ENCODE assay signal across 19 mouse cellular contexts in the genomic region with DNA sequence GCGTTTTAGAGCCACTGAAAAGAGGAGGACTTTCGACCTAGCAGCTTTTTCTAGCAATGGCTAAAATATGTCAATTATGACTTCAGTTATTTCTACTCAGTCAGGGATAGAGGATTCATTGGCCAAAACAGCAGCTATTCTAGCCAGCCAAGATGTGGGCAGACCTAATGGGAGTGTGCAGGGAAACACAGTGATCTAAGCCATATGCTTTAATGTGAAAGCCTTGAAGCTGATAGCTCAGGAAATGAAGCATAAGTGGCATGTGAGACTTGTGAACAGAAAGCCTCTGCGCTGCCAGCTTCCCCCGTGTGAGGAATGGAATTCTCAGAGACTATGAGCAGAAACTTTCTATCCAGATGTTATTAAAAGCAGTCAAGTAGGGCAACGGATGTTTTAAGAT.
A peak's percentile ranks its signal among the peaks of the same experiment; 100 is the strongest.
DNase-seq lines count a peak whose midpoint lies in the region; ATAC-seq and TF ChIP-seq lines count a peak whose summit lies in the region.
"Had no signal": no experiment of that assay in that cellular context is flagged by ENCODE, and none has a peak within 500 bp of the region (broad histone marks: within the 10 kb centered on the region; RNA-seq: fewer than 3 reads in every experiment).

No protein-coding gene starts in this region.

- no peak overlapping the region for H3K4me2 ChIP-seq in embryonic facial prominence, embryonic 14.5 days (ENCODE audit: low read depth, low read length)
- H3K4me2 ChIP-seq in limb, embryonic 14.5 days (replicated peaks; ENCODE audit: low read depth, low read length, severe bottlenecking) = no peak overlapping the region
- H3K4me2 ChIP-seq: heart, embryonic 12.5 days; intestine, embryonic 15.5 days had no signal

- H3K4me3 ChIP-seq in left cerebral cortex, adult 2 months = no peak overlapping the region
- H3K4me3 ChIP-seq in embryonic facial prominence, embryonic 14.5 days (ENCODE audit: low read depth, low read length) = no peak overlapping the region
- no peak overlapping the region for H3K4me3 ChIP-seq in limb, embryonic 14.5 days (replicated peaks; ENCODE audit: low read length)
- H3K4me3 ChIP-seq: heart, embryonic 12.5 days; intestine, embryonic 15.5 days; midbrain, embryonic 10.5 days; myocyte had no signal

- no peaks in the 10 kb centered on the region for H3K4me1 ChIP-seq in embryonic facial prominence, embryonic 14.5 days (ENCODE audit: control insufficient read depth, insufficient read depth, low read length)
- H3K4me1 ChIP-seq in limb, embryonic 14.5 days (ENCODE audit: control insufficient read depth, insufficient read depth, low read length) = no peaks in the 10 kb centered on the region
- H3K4me1 ChIP-seq: heart, embryonic 12.5 days; intestine, embryonic 15.5 days; midbrain, embryonic 10.5 days had no signal

- H3K9me3 ChIP-seq in embryonic facial prominence, embryonic 14.5 days (ENCODE audit: control insufficient read depth, low read length) = no peaks in the 10 kb centered on the region
- H3K9me3 ChIP-seq in limb, embryonic 14.5 days (ENCODE audit: control insufficient read depth, low read length) = no peaks in the 10 kb centered on the region
- H3K9me3 ChIP-seq: heart, embryonic 12.5 days; intestine, embryonic 15.5 days; midbrain, embryonic 10.5 days had no signal

- no peak for ATAC-seq in embryonic facial prominence, embryonic 14.5 days (ENCODE audit: low read depth)
- ATAC-seq in limb, embryonic 14.5 days (ENCODE audit: low FRiP score, low read depth) = no peak
- ATAC-seq: intestine, embryonic 15.5 days had no signal

- intact Hi-C loops in left cerebral cortex, postnatal 4 days (cut with DNase I) = no loop called here
- intact Hi-C loops in left cerebral cortex, adult 2 months (cut with DNase I) = no loop called here

- TF ChIP-seq POLR2A in limb, embryonic 14.5 days (IDR thresholded peaks at IDR 0.05; ENCODE audit: borderline replicate concordance, extremely low read depth, insufficient read depth, insufficient read length) = no peak

- no peak for TF ChIP-seq CTCF in left cerebral cortex, adult 2 months (IDR thresholded peaks at IDR 0.05)

- H3K9ac ChIP-seq in embryonic facial prominence, embryonic 14.5 days (ENCODE audit: low read depth, low read length) = no peak overlapping the region
- H3K9ac ChIP-seq in limb, embryonic 14.5 days (ENCODE audit: low read depth, low read length, severe bottlenecking) = no peak overlapping the region
- H3K9ac ChIP-seq: heart, embryonic 12.5 days; intestine, embryonic 15.5 days had no signal

- 32% methylated on average over 5 of the region's 5 CpGs for WGBS in embryonic facial prominence, embryonic 14.5 days
- 34% methylated on average over 5 of the region's 5 CpGs for WGBS in limb, embryonic 14.5 days

- no peaks in the 10 kb centered on the region for H3K36me3 ChIP-seq in embryonic facial prominence, embryonic 14.5 days (ENCODE audit: control insufficient read depth, insufficient read depth, low read length)
- H3K36me3 ChIP-seq in limb, embryonic 14.5 days (ENCODE audit: control insufficient read depth, insufficient read depth, low read length) = no peaks in the 10 kb centered on the region
- H3K36me3 ChIP-seq: heart, embryonic 12.5 days; intestine, embryonic 15.5 days; midbrain, embryonic 10.5 days had no signal

- DNase-seq in cerebellum, postnatal 14 days = peak; percentile 2 to 4
- DNase-seq in cerebellum, adult 11-12 months = no peak
- peak; percentile 1 for DNase-seq in left cerebral cortex, postnatal 4 days
- no peak for DNase-seq in left cerebral cortex, adult 2 months (ENCODE audit: extremely low spot score in 1 of 2, low spot score in 2 of 2)
- peak; percentile 37 for DNase-seq in embryonic facial prominence, embryonic 14.5 days (ENCODE audit: low spot score)
- DNase-seq in limb, embryonic 14.5 days (ENCODE audit: low spot score) = peak; percentile 40
- DNase-seq in adrenal gland, adult 18-20 months (ENCODE audit: low spot score in 2 of 2) = no peak
- no peak for DNase-seq in thymus, postnatal 0 days (ENCODE audit: low spot score)
- DNase-seq: adrenal gland, adult 2 months; cerebellum, postnatal 36 days; gastrocnemius, postnatal 25 days; heart, postnatal 4 days; kidney, postnatal 14 days; liver; thymus, postnatal 4 days had no signal

- H3K27me3 ChIP-seq in embryonic facial prominence, embryonic 14.5 days (replicated peaks; ENCODE audit: control insufficient read depth, insufficient read depth, low read length) = no peaks in the 10 kb centered on the region
- no peaks in the 10 kb centered on the region for H3K27me3 ChIP-seq in limb, embryonic 14.5 days (ENCODE audit: control insufficient read depth, insufficient read depth, low read length)
- H3K27me3 ChIP-seq: heart, embryonic 12.5 days; intestine, embryonic 15.5 days had no signal

- H3K27ac ChIP-seq in left cerebral cortex, adult 2 months = no peak overlapping the region
- H3K27ac ChIP-seq in embryonic facial prominence, embryonic 14.5 days (replicated peaks; ENCODE audit: low read depth, low read length) = no peak overlapping the region
- no peak overlapping the region for H3K27ac ChIP-seq in limb, embryonic 14.5 days (replicated peaks; ENCODE audit: low read depth, low read length)
- H3K27ac ChIP-seq: intestine, embryonic 15.5 days; midbrain, embryonic 10.5 days had no signal

Comparison
In these comparisons a context has a peak if more than half of its experiments do, and no peak if none do; other contexts are left out.
1. DNase-seq: peak in cerebellum, postnatal 14 days (2 of 2), left cerebral cortex, postnatal 4 days (single experiment), embryonic facial prominence, embryonic 14.5 days (single experiment) and limb, embryonic 14.5 days (single experiment); none in cerebellum, adult 11-12 months (single experiment), left cerebral cortex, adult 2 months (0 of 2), adrenal gland, adult 18-20 months (0 of 2) and thymus, postnatal 0 days (single experiment).